Mouse (Mus musculus): ENCODE results near the gene Adm2. TPM values are rescaled to one million over a fixed set of nuclear protein-coding genes. Genes with fewer than 3 reads are reported as not detected.

Gene Adm2
- total RNA-seq, 1 experiment from 2014 or later = not detected

DNA sequence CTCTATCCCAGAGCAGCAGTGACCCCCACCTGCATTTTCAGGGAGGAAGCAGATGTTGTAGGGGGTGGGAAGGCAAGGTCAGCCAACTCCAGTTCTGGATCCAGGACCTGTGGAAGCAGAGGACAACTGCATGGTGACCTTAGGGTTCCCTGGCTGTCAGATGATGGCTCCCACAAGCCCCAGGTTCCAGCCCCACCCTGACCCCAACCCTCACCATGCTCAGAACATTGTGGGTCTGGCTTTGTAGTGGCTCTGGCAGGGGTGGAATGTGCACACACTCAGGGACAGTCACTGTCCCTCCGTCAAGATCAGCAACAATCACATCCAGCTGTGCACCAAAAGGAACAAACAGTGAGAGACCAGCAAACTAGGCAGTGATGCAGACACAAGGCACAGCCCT lies 16.6 kb upstream of the Adm2 start:
- ATAC-seq (replicated peaks in 1 of 2; ENCODE audit: insufficient read depth in 1 of 2, low FRiP score in 2 of 2, low TSS enrichment in 1 of 2, low read depth in 1 of 2, poor library complexity in 2 of 2, severe bottlenecking in 2 of 2) = no peak

DNA sequence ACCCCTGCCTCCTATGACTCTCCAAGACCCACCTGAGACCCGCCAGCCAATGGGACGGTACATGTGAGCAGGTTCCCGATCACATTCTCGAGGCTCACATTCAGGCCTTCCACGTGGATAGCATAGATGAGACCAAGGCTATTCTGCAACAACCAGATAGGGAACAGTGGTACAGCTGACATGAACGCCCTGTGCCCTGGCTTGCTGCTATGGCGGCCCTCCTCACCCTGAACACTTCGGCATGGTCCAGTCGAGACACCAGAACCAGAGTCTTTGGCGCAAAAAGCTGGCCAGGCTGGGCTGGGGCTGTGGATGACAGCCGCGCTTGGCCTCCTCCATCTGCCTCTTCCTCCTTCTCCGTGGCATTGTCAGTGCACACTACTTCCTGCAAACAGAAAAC lies 15.1 kb upstream of the Adm2 start:
- no peak for ATAC-seq (replicated peaks in 1 of 2; ENCODE audit: insufficient read depth in 1 of 2, low FRiP score in 2 of 2, low TSS enrichment in 1 of 2, low read depth in 1 of 2, poor library complexity in 2 of 2, severe bottlenecking in 2 of 2)

DNA sequence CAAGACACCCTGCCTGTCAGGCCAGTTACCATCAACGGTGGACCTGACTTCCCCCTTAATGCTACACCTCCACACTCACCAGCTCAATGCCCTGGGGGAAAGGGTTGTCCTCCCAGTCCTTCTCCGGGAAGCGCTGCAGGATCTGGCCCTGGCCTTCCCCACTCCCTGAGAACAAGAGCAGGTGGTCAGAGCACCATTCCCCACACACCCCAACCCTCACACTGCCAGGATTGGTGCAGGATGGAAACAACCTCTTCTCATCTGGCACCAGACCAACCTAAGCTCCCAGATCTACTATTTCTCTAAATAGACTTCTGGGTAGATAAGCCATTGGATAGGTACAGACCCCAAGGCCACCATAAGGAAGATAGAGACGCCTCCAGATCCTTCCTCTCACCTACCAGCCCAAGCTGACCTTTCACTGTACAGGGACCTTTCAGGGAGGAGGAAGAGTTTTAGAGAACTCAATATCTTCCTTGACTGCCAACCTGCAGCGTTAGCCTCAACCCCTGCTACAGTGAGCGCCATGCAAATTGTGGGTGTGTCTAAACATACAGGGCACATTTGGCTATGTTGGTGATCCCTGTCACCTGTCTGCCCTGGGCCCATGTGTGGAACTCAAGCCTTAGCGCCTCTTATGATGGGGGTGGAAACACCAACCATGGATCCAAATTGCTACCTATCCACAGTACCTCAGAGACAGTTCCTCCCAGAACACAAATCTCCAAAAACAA lies 13.9 kb upstream of the Adm2 start:
- no peak for ATAC-seq (replicated peaks in 1 of 2; ENCODE audit: insufficient read depth in 1 of 2, low FRiP score in 2 of 2, low TSS enrichment in 1 of 2, low read depth in 1 of 2, poor library complexity in 2 of 2, severe bottlenecking in 2 of 2)

DNA sequence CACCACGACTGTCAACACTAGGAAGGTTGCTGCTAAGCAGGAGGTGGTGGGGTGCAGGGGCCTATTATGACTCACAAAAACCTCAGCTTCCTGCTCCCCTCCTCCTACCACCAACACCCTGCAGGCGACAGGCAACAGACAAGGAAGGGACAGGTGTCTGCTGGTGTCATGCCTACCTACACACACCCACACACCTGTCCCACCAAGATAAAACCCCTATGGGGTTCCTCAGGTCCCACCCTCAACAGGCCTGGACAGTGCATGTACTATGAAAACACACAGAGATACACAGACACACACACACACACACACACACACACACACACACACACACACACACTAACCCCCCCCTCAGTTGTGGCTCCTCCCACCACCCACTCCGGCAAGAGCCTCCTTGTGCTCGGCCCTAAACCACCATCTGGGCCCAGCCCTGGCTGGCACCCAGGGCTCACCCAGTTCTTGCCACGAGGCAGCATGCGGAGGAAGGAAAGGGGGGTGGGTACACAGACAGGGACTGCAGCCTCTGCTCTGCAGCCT lies 12.5 kb upstream of the Adm2 start:
- ATAC-seq (replicated peaks in 1 of 2; ENCODE audit: insufficient read depth in 1 of 2, low FRiP score in 2 of 2, low TSS enrichment in 1 of 2, low read depth in 1 of 2, poor library complexity in 2 of 2, severe bottlenecking in 2 of 2) = peak; percentile 78 to 81

DNA sequence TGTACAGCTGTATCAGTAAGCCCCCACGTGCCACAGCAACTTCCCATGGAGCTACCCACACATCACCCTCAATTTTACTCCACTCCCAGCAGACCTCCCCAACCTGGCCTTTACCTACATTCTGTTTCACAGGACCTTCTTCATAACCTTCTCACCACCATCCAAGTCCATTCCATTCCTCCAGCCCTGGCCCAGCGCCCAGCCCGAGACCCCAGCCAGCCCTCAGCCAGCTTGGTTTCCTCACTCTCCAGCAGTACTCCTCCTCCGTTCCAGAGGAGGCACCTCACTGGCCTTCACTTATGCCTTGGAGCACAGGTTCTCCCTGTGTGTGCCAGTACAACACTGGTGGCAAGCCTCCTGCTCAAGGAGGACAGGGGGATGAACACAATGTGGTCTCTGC lies 9.2 kb upstream of the Adm2 start:
- ATAC-seq (replicated peaks in 1 of 2; ENCODE audit: insufficient read depth in 1 of 2, low FRiP score in 2 of 2, low TSS enrichment in 1 of 2, low read depth in 1 of 2, poor library complexity in 2 of 2, severe bottlenecking in 2 of 2) = no peak

DNA sequence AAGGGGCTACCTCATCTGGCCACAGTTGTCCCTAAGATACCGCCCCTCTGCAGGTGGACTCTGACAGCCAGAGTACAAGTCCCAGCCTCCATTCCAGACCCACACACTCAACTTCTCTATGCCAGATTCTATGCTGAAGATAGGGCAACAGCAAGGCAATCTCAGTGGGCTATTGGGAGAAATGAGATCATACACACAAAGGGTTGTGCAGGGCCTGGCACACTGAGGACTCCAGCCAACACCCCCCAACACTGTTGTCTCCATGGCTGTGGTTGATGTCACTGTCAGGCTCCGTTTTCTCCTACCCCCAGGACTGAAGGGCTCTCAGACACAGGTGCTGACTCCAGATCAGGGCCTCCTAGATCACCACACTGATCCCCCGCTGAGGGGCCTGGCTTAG lies 8.4 kb upstream of the Adm2 start:
- no peak for ATAC-seq (replicated peaks in 1 of 2; ENCODE audit: insufficient read depth in 1 of 2, low FRiP score in 2 of 2, low TSS enrichment in 1 of 2, low read depth in 1 of 2, poor library complexity in 2 of 2, severe bottlenecking in 2 of 2)

DNA sequence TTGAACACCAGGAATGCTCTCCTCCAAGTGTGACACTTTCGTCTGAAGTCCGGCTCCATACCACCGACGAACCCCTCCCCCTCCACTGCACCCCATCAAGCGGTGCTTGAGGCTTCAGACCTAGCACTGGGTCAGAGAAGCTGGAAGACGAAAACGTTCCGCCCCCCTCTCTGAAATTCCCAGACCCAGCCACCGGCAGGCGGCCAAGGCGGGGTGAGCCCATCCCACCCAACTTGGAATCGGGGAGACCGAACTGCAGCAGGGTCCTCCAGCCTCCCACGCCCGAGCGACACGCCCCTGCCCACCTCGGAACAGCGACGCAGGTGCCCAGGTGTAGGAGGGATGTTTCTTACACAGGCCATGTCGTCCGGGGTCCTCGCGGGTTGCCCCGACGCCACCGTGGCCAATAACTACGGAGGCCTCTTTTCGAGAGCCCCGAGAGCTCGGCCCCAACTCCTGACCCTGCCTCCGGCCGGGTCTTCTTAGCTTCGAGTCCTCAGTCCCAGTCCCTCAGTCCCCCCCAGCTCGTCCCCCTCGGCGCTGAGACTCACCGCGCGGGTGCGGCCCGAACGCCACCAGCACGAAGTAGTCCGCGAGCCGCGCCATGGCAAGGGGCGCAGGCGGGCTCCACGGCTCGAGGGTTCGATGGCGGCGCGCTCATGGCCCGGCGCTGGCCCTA lies 7.9 kb upstream of the Adm2 start:
- no peak for ATAC-seq (replicated peaks in 1 of 2; ENCODE audit: insufficient read depth in 1 of 2, low FRiP score in 2 of 2, low TSS enrichment in 1 of 2, low read depth in 1 of 2, poor library complexity in 2 of 2, severe bottlenecking in 2 of 2)

DNA sequence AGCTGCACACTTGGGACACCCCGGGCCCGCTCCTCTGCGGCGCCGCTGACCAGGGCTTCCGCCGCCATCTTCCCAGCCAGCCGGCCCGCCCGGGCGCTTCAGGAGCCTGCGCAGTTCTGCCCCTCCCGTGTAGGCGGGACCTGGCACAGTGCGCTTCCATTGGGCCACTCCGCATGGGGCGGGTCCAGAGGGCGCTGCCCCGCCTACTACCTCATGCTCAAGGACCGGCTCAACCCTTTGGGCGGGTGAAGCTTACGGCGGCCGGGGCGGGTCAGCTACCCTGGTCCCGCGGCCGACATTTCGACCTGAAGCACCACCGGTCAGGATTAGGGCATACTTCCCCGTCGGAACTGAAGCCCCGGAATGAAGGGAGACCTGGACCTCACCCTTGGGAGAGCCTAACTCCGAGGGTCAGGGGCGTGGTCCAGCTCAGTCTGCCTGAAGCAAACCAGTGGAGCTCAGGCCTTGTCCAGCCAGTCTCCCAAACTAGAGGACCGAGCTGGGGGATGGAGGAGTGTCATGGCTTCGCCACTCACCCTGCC lies 7.3 kb upstream of the Adm2 start, which contains the start of gene Sbf1:
Gene Sbf1, minus strand, starts transcription at position 122 of the 542 bp plus-strand sequence.
- peak; percentile 96 to 98 for ATAC-seq (replicated peaks in 1 of 2; ENCODE audit: insufficient read depth in 1 of 2, low FRiP score in 2 of 2, low TSS enrichment in 1 of 2, low read depth in 1 of 2, poor library complexity in 2 of 2, severe bottlenecking in 2 of 2)

DNA sequence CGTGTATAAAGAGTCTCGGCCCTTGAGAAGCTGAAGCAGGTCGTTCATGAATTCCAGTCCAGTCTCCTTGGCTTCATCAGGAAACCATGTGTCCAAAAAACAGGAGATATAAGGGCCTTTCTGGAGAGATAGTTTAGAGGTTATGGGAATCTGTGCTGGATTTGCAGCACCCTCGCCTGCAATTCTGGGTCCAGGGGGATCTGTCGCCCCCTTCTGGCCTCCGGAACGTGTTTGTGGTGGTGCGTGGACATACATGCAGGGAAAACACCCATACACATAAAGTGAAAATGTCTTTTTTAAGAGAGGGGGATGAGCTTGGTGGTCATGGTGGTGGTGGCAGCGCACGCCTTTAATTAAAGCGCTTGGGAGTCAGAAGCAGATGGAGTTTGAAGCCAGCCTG lies 6.4 kb upstream of the Adm2 start:
- ATAC-seq (replicated peaks in 1 of 2; ENCODE audit: insufficient read depth in 1 of 2, low FRiP score in 2 of 2, low TSS enrichment in 1 of 2, low read depth in 1 of 2, poor library complexity in 2 of 2, severe bottlenecking in 2 of 2) = no peak

DNA sequence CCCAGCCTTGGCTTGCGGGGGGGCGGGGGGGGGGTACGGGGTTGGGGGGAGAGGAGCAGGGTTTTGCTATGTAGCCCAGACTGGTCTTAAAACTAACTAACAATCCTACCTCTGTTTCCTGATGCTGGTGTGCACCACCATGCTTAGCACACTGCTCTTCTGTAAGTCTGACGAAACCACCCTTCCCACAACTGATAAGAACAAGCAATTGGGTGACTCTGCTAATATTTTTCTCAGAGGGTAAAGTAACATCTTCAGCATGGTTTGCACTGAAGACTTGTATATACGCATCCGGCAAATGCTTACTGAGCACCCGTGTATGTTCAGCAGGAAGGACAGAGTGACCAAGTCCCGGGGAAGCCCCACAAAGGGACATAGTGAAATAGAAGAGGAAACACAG lies 1.3 kb upstream of the Adm2 start:
- ATAC-seq (replicated peaks in 1 of 2; ENCODE audit: insufficient read depth in 1 of 2, low FRiP score in 2 of 2, low TSS enrichment in 1 of 2, low read depth in 1 of 2, poor library complexity in 2 of 2, severe bottlenecking in 2 of 2) = no peak

DNA sequence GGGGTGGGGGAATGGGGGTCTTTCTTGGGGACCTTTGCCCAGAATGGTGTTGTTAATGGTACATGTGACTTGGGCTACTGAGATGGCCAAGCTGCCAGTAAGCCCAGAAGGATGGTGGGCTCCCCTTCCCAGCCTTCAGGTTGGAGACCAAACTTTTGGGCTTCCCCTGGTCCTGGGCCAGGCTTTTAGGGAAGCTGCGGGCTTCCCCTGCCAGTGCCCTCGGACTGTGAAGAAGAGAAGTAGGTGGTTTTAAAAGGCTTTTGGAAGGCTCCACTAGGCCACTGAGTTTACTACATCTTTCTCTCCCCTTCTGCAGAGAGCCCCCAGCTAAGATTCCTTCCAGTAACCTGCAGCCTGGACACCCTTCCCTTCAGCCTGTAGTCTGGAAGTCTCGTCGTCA lies 1.1 kb downstream of the Adm2 start:
- peak; percentile 70 to 76 for ATAC-seq (replicated peaks in 1 of 2; ENCODE audit: insufficient read depth in 1 of 2, low FRiP score in 2 of 2, low TSS enrichment in 1 of 2, low read depth in 1 of 2, poor library complexity in 2 of 2, severe bottlenecking in 2 of 2)

DNA sequence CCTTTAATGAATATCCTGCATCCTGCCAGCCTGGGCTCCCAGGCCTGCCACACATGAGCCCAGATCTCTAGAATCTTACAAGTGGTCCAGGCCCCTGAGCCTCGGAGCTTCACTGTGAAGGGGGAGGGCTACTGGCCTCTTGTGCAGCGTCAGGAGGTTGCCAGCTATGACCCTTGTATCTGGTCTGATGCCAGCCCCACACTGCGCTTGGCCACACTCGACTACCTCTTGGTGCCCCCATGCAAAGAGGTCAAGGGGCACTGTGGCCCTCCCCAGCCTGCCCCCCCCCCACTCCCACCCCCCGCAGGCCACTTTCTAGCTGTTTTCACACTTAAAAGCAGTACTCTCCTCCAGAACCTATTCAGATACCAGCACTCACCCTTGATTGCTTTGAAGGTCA lies 3.9 kb downstream of the Adm2 start:
- ATAC-seq (replicated peaks in 1 of 2; ENCODE audit: insufficient read depth in 1 of 2, low FRiP score in 2 of 2, low TSS enrichment in 1 of 2, low read depth in 1 of 2, poor library complexity in 2 of 2, severe bottlenecking in 2 of 2) = no peak

DNA sequence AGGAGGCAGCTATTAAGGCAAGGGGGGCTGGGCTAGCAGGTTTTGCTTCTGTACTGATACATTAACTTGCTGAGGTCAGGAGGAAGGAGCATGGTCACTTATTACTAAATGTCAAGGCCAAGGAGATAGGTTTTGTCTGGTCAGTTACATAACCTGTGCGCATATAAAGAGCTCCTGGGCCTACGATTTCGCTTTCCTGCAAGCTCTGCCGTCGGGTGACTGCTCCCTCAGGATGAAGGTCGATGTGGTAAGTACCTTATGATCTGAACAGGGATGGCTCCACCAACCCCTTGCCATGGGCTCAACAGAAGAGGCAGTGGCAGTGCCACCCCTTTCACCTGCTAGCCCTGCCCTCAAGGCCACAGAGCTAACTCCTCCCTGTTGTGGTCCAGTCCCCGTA lies 11.8 kb downstream of the Adm2 start, which contains the start of gene Miox:
Gene Miox, plus strand, starts transcription at position 128 of the 400 bp plus-strand sequence.
- no peak for ATAC-seq (replicated peaks in 1 of 2; ENCODE audit: insufficient read depth in 1 of 2, low FRiP score in 2 of 2, low TSS enrichment in 1 of 2, low read depth in 1 of 2, poor library complexity in 2 of 2, severe bottlenecking in 2 of 2)

DNA sequence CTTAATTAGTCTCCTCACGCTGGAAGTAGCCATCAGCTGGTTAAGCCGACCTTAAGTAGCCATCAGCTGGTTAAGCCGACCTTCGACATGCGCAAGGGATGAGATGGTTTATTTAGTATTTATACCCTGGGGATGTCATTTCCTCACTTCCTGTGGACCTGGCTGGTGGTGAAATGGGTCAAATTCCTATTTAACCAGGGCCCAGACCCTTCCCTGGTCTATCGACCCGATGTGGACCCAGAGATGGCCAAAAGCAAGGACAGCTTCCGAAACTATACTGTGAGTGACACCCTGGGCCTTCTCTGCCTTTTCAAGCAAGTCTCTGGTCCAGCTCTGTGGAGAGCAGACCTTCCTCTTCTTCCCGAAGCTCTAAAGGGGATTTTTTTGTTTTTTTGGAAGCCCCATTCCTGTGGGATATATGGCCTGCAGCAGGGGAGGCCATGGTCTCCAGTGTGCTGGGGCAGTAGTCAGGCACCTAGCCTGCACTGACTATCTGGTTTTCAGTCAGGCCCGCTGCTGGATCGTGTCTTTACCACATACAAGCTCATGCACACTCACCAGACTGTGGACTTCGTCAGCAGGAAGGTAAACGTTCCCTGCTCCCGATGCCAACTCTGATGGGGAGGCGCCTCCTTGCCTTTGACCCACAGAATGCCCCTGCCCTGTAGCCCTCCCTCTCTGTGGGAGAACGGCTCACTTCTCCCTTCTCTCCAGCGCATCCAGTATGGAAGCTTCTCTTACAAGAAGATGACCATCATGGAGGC lies 12.4 kb downstream of the Adm2 start:
- ATAC-seq (replicated peaks in 1 of 2; ENCODE audit: insufficient read depth in 1 of 2, low FRiP score in 2 of 2, low TSS enrichment in 1 of 2, low read depth in 1 of 2, poor library complexity in 2 of 2, severe bottlenecking in 2 of 2) = no peak

DNA sequence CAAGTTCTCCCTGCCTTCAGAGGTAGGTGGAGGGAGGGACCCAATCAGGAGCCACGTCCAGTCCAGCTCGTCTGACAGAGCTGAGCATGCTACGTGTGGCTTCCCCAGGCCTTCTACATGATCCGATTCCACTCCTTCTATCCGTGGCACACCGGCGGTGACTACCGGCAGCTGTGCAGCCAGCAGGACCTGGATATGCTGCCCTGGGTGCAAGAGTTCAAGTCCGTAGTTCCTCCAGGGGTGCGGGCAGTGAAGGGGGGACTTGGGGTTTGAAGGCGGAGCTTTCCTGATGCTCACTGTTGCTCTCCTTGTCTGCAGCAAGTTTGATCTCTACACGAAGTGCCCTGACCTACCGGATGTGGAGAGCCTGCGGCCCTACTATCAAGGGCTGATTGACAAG lies 13.9 kb downstream of the Adm2 start:
- ATAC-seq (replicated peaks in 1 of 2; ENCODE audit: insufficient read depth in 1 of 2, low FRiP score in 2 of 2, low TSS enrichment in 1 of 2, low read depth in 1 of 2, poor library complexity in 2 of 2, severe bottlenecking in 2 of 2) = no peak

DNA sequence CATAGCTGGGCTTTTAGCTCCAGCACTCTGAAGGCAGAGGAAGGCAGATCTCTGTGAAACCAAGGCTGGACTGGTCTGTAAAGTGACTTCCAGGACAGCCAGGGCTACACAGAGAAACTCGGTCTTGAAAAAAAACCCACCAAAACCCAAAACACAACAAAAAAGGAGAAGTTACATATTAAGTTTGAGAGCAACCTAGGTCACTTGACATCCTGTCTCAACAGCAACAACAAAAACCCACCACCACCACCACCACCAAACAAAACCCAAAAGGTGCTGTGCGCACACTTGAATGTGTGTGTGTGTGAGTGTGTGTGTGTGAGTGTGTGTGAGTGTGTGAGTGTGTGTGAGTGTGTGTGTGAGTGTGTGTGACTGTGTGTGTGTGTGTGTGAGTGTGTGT lies 17.2 kb downstream of the Adm2 start:
- ATAC-seq (replicated peaks in 1 of 2; ENCODE audit: insufficient read depth in 1 of 2, low FRiP score in 2 of 2, low TSS enrichment in 1 of 2, low read depth in 1 of 2, poor library complexity in 2 of 2, severe bottlenecking in 2 of 2) = peak; percentile 73 to 91

DNA sequence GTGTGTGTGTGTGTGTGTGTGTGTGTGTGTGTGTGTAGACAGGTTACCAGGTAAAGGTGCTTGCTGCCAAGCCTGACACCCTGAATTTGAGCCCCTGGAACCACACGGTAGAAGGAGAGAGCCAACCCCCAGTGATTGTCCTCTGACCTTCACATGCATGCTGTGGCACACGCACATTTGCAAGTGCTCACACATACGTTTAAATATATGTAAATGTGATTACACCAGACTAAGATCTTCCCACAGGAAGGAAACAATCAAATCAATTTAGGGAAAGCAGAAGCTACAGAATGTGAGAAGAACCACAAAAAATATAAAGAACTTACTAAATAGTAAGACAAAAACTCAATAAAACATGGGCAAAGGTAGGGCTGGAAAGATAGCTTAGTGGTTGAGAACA lies 17.6 kb downstream of the Adm2 start:
- peak in 1 of 2 experiments; percentile 43; a peak in 1 of 4 replicates for ATAC-seq (replicated peaks in 1 of 2; ENCODE audit: insufficient read depth in 1 of 2, low FRiP score in 2 of 2, low TSS enrichment in 1 of 2, low read depth in 1 of 2, poor library complexity in 2 of 2, severe bottlenecking in 2 of 2)

DNA sequence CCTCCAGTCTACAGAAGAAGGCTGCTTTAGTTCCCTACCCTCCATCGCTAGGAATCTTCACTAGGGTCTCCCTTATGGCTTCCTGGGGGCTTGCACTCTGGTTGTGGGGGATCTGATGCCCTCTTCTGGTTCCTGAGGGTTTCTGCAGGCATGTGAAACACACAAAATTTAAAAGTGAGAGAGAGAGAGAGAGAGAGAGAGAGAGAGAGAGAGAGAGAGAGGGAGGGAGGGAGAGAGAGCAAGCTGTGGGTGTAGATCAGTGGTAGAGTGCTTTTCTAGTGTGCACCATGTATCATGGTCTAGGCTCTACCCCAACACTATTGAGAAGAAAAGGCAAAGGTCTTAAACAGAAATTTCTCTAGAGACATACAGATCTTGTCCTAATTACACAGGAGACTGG lies 19.2 kb downstream of the Adm2 start:
- no peak for ATAC-seq (replicated peaks in 1 of 2; ENCODE audit: insufficient read depth in 1 of 2, low FRiP score in 2 of 2, low TSS enrichment in 1 of 2, low read depth in 1 of 2, poor library complexity in 2 of 2, severe bottlenecking in 2 of 2)
